Mouse (Mus musculus) spleen, postnatal 10 days (tissue): ENCODE results near the gene Fam3c.
A peak's percentile ranks its signal among the peaks of the same experiment; 100 is the strongest.
"Not testable (repeated sequence)": the region's sequence is repeated elsewhere in the genome, so short reads cannot be mapped to it uniquely, and the experiment has no call there.

Source experiments
- DNase-seq, 2 experiments: peaks; one replicate each; pipeline ENCODE4 v3.0.0; 2021 to 2022; ENCODE audit warnings: low spot score in 2 of 2

Fam3c gene

GRCm38 (mm10) chr6:22292056-22292455 lies 64.0 kb downstream of the Fam3c start:
- no peak for DNase-seq

- no peak for DNase-seq
Observed at GRCm38 (mm10) chr6:22290790-22291189, 65.3 kb downstream of the Fam3c start.

- DNase-seq, result no peak
Observed at GRCm38 (mm10) chr6:22289461-22290021, 66.5 kb downstream of the Fam3c start.

DNA sequence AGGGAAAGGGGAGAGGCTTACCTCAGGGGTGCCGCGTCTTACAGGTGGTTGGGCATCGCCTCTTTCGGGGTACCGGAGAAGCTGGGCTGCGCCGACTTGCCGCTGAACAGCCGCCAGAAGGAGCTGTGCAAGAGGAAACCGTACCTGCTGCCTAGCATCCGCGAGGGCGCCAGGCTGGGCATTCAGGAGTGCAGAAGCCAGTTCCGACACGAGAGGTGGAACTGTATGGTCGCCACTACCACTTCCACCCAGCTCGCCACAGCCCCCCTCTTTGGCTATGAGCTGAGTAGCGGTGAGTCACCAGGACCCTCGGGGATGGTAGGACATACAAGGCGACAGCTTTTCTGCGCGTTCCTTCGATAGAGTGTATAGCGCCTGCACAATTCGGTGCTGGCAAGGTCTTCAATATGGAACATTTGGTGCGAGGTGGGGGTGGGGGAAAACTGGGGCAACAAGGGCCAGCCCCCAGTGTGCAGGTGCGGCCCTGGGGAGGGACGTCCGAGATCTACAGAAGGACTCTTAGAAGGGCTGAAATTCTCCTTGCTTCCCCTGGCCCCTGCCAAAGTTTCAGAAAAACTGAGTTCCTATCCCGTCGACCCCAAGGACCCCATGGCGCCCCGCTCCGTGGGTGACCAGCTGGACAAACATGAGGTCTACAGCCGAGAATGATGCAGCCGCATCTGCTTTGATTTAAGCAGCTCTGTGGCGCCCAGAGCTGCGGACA lies 67.1 kb downstream of the Fam3c start:
- peak in 1 of 2 experiments; percentile 29 for DNase-seq

GRCm38 (mm10) chr6:22288004-22288736 lies 67.9 kb downstream of the Fam3c start, which contains the start of gene Wnt16:
Gene Wnt16, plus strand, starts transcription at chr6:22288227.
- DNase-seq, result no peak

DNA sequence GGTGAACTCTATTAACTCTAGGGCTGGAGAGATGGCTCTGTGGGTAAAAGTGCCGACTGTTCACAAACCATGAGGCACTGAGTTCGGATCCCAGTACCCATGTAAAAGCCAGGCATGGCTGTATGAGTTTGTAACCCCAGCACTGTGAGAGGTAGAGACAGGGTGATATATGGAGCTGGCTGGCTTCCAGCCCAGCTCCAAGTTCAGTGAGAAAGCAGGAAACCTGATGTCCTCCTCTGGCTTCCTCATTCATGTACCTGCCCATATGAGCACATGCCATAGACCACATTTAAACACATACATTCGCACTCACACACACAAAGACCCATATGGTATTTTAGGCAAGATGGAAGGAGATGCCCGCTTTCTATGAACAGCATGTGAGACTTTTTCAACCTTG lies 73.6 kb downstream of the Fam3c start:
- DNase-seq, result no peak

- DNase-seq, result no peak
Observed at GRCm38 (mm10) chr6:22280217-22280861, 75.7 kb downstream of the Fam3c start.

- no peak for DNase-seq
Observed at GRCm38 (mm10) chr6:22277941-22278340, 78.1 kb downstream of the Fam3c start.

DNA sequence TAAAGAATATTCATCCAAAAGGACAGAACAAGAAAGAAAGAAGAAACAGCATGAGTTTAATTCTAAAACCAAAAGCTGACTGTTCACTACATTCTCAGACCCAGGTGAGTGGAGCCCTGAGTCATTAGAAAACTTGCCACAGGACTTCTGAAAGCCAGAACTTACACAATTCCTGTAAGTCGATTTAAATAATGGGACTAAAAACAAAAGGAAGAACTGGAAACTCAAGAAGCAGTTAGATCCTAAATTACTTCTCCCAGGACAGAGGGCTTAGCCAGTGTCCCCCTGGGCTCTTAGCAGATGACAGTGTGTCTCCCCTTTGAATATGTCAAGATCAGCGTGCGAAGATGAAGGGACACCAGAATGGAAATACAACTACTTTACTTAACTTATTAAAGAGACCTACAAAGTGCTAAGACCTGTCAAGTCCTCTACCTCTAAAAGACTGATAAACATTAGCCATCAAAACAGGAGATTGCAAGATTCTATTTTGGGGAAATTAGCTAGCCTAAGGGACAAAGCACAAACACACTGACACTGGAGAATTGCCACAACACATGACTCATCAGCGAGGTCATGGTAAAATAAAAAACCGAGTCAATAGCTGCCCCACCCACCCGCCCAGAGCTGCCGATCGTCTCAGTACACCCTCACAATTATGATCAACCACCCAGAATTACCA lies 86.1 kb downstream of the Fam3c start:
- DNase-seq, result no peak

DNA sequence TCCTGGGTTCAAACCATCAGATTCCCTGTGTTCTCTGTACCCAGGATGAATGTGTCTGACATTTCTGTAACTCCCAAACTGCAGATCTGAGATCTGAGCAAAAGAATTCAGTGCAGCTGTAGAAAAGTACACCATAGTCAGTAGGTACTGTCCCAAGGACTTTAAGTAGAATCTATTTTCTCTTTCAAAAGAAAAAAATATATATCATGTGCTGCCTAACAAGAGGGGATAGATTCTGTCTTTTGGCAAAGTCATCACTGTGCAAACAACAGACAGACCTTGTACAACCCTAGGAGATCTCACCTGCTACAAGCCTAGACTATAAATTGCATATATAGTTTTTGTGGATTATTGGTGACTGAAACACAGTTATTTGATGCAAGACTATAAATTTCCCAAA lies 87.4 kb downstream of the Fam3c start:
- no peak for DNase-seq

GRCm38 (mm10) chr6:22267807-22268667 lies 88.0 kb downstream of the Fam3c start:
- DNase-seq, result no peak

- DNase-seq, result no peak
Observed at GRCm38 (mm10) chr6:22266018-22266417, 90.0 kb downstream of the Fam3c start.

GRCm38 (mm10) chr6:22264094-22264493 lies 91.9 kb downstream of the Fam3c start:
- DNase-seq, result not testable (repeated sequence)

- DNase-seq, result no peak
Observed at GRCm38 (mm10) chr6:22262519-22262918, 93.5 kb downstream of the Fam3c start.

GRCm38 (mm10) chr6:22258784-22259183 lies 97.3 kb downstream of the Fam3c start:
- DNase-seq, result no peak
